Mouse (Mus musculus) CH12.LX (cell line): ENCODE results near the gene Ufd1. TPM values are rescaled to one million over a fixed set of nuclear protein-coding genes. Genes with fewer than 3 reads are reported as not detected.
A peak's percentile ranks its signal among the peaks of the same experiment; 100 is the strongest.

ENCODE experiments used
- DNase-seq: peaks from one replicate; pipeline ENCODE4 v3.0.0-alpha.2; 2013; ENCODE audit errors: extremely low read depth
- H3K27ac ChIP-seq: 2 replicates; pipeline ENCODE4 v1.5.1; 2012; ENCODE audit warnings: low read depth, mild to moderate bottlenecking, control low read depth, moderate library complexity; ENCODE audit not compliant: insufficient read depth
- H3K27me3 ChIP-seq: replicated peaks from 2 replicates; pipeline ENCODE3; 2012; ENCODE audit warnings: inconsistent platforms
- H3K36me3 ChIP-seq, 2 experiments: replicated peaks in 1 of 2; 2 replicates each; pipeline versions ENCODE3 to v1.6.1; 2012; ENCODE audit warnings: inconsistent platforms in 1 of 2, low read length in 1 of 2, mild to moderate bottlenecking in 1 of 2, mixed read lengths in 1 of 2, moderate library complexity in 1 of 2; ENCODE audit not compliant: control insufficient read depth in 1 of 2, insufficient read depth in 1 of 2
- H3K4me1 ChIP-seq, 2 experiments: 2 replicates each; pipeline ENCODE4 v1.6.1; 2012; ENCODE audit warnings: inconsistent platforms in 1 of 2, moderate library complexity in 1 of 2; ENCODE audit not compliant: insufficient read depth in 2 of 2, control insufficient read depth in 1 of 2
- H3K4me2 ChIP-seq: 2 replicates; pipeline ENCODE4 v1.6.1; 2012; ENCODE audit warnings: low read depth, mild to moderate bottlenecking, control low read depth; ENCODE audit not compliant: poor library complexity, insufficient read depth, severe bottlenecking
- H3K4me3 ChIP-seq, 3 experiments: fragments of 150-350 bp in 1 of 3; sonication (generic) in 1 of 3; replicated peaks in 1 of 3; 2 replicates each; pipeline versions ENCODE3 to v1.5.1; 2011 to 2012; ENCODE audit warnings: low read depth in 2 of 3, low read length in 2 of 3, mild to moderate bottlenecking in 2 of 3, moderate library complexity in 2 of 3, control low read depth in 1 of 3, improper control_type of control experiment in 1 of 3, inconsistent platforms in 1 of 3, mixed read lengths in 1 of 3; ENCODE audit not compliant: poor library complexity in 1 of 3
- H3K79me2 ChIP-seq: replicated peaks from 2 replicates; pipeline ENCODE4 v1.6.1; 2012; ENCODE audit warnings: mild to moderate bottlenecking, moderate library complexity; ENCODE audit not compliant: control insufficient read depth, poor library complexity, insufficient read depth, severe bottlenecking; ENCODE audit errors: extremely low read depth
- H3K9ac ChIP-seq: 2 replicates; pipeline ENCODE4 v1.6.1; 2012; ENCODE audit warnings: low read depth, mild to moderate bottlenecking, control low read depth, moderate library complexity; ENCODE audit not compliant: insufficient read depth
- H3K9me3 ChIP-seq: replicated peaks from 2 replicates; pipeline ENCODE3; 2012; ENCODE audit warnings: low read length, inconsistent platforms, mixed read lengths
- BHLHE40 ChIP-seq: IDR thresholded peaks from 2 replicates; pipeline ENCODE4 v1.6.1; 2011; ENCODE audit warnings: mild to moderate bottlenecking, low read depth, low read length, improper control_type of control experiment
- CHD1 ChIP-seq: IDR thresholded peaks from 2 replicates; pipeline ENCODE4 v1.6.1; 2012; ENCODE audit warnings: low read depth, low read length, improper control_type of control experiment, inconsistent platforms
- CTCF ChIP-seq, 2 experiments: IDR thresholded peaks in 1 of 2; conservative IDR thresholded peaks in 1 of 2; 2 replicates each; pipeline ENCODE4 v1.5.1; 2011 to 2012; ENCODE audit warnings: low read depth in 2 of 2, low read length in 2 of 2, improper control_type of control experiment in 1 of 2, inconsistent platforms in 1 of 2, mild to moderate bottlenecking in 1 of 2, moderate library complexity in 1 of 2
- ELF1 ChIP-seq: IDR thresholded peaks from 2 replicates; pipeline ENCODE4 v1.6.1; 2014; ENCODE audit warnings: low read depth, mild to moderate bottlenecking, inconsistent platforms, low read length, improper control_type of control experiment
- EP300 ChIP-seq: IDR thresholded peaks from 2 replicates; pipeline ENCODE4 v1.6.1; 2011; ENCODE audit warnings: low read length, improper control_type of control experiment
- ETS1 ChIP-seq: conservative IDR thresholded peaks from 2 replicates; pipeline ENCODE4 v1.6.1; 2012; ENCODE audit warnings: low read depth, mild to moderate bottlenecking, inconsistent platforms, low read length, improper control_type of control experiment, moderate library complexity
- GABPA ChIP-seq: IDR thresholded peaks from 2 replicates; pipeline ENCODE4 v1.6.1; 2012; ENCODE audit warnings: low read depth, low read length, improper control_type of control experiment, inconsistent platforms; ENCODE audit not compliant: insufficient replicate concordance
- HCFC1 ChIP-seq: IDR thresholded peaks from 2 replicates; pipeline ENCODE4 v1.6.1; 2012; ENCODE audit warnings: low read depth, mild to moderate bottlenecking, inconsistent platforms, low read length, improper control_type of control experiment
- IRF4 ChIP-seq: IDR thresholded peaks from 2 replicates; pipeline ENCODE4 v1.6.1; 2014; ENCODE audit warnings: low read depth, mild to moderate bottlenecking, inconsistent platforms, low read length, improper control_type of control experiment
- KAT2A ChIP-seq: IDR thresholded peaks from 2 replicates; pipeline ENCODE4 v1.6.1; 2012; ENCODE audit warnings: low read length, improper control_type of control experiment, inconsistent platforms; ENCODE audit not compliant: insufficient replicate concordance
- MAX ChIP-seq: IDR thresholded peaks from 2 replicates; pipeline ENCODE4 v1.6.1; 2011; ENCODE audit warnings: low read length, improper control_type of control experiment
- MEF2A ChIP-seq: IDR thresholded peaks from 2 replicates; pipeline ENCODE4 v1.6.1; 2014; ENCODE audit warnings: low read depth, mild to moderate bottlenecking, inconsistent platforms, low read length, improper control_type of control experiment, borderline replicate concordance
- MYC ChIP-seq: IDR thresholded peaks from 2 replicates; pipeline ENCODE4 v1.6.1; 2011; ENCODE audit warnings: low read depth, mild to moderate bottlenecking, improper control_type of control experiment, low read length
- NRF1 ChIP-seq: IDR thresholded peaks from 2 replicates; pipeline ENCODE4 v1.6.1; 2014; ENCODE audit warnings: low read depth, mild to moderate bottlenecking, inconsistent platforms, low read length, improper control_type of control experiment, moderate library complexity
- POLR2A ChIP-seq: IDR thresholded peaks from 2 replicates; pipeline ENCODE4 v1.6.1; 2011; ENCODE audit warnings: low read depth, mild to moderate bottlenecking, improper control_type of control experiment, low read length
- POLR2AphosphoS2 ChIP-seq: IDR thresholded peaks from 2 replicates; pipeline ENCODE4 v1.6.1; 2011; ENCODE audit warnings: low read depth, low read length, improper control_type of control experiment
- RAD21 ChIP-seq: IDR thresholded peaks from 2 replicates; pipeline ENCODE4 v1.6.1; 2011; ENCODE audit warnings: low read depth, mild to moderate bottlenecking, low read length, improper control_type of control experiment, moderate library complexity
- RCOR1 ChIP-seq: conservative IDR thresholded peaks from 2 replicates; pipeline ENCODE4 v1.6.1; 2012; ENCODE audit warnings: low read depth, mild to moderate bottlenecking, inconsistent platforms, low read length, improper control_type of control experiment
- SIN3A ChIP-seq: IDR thresholded peaks from 2 replicates; pipeline ENCODE4 v1.6.1; 2012; ENCODE audit warnings: low read length, improper control_type of control experiment, inconsistent platforms
- SMC3 ChIP-seq: IDR thresholded peaks from 2 replicates; pipeline ENCODE4 v1.6.1; 2011; ENCODE audit warnings: low read depth, low read length, improper control_type of control experiment
- TBP ChIP-seq: conservative IDR thresholded peaks from 2 replicates; pipeline ENCODE4 v1.6.1; 2011; ENCODE audit warnings: low read depth, low read length, improper control_type of control experiment
- USF1 ChIP-seq: IDR thresholded peaks from 2 replicates; pipeline ENCODE4 v1.6.1; 2014; ENCODE audit warnings: low read depth, mild to moderate bottlenecking, inconsistent platforms, low read length, improper control_type of control experiment
- ZKSCAN1 ChIP-seq: IDR thresholded peaks from 2 replicates; pipeline ENCODE4 v1.6.1; 2012; ENCODE audit warnings: low read depth, inconsistent platforms, low read length, improper control_type of control experiment, borderline replicate concordance
- ZMIZ1 ChIP-seq: IDR thresholded peaks from 2 replicates; pipeline ENCODE4 v1.6.1; 2012; ENCODE audit warnings: low read depth, mild to moderate bottlenecking, inconsistent platforms, low read length, improper control_type of control experiment
- dilution Hi-C: fragments of 300-500 bp; cut with MboI; formaldehyde crosslinking; loops from 2 replicates; pipeline ENCODE4 v1.14.3; 2020; ENCODE audit warnings: low sequenced_read_pairs; ENCODE audit not compliant: extremely low pct_unique_long_range_greater_than_20kb, extremely low pct_ligation_motif_present
- in situ Hi-C: fragments of 300-500 bp; cut with MboI; formaldehyde crosslinking; loops from 3 replicates; pipeline ENCODE4 v1.14.3; 2019; ENCODE audit warnings: low sequenced_read_pairs, low pct_ligation_motif_present, low pct_unique_long_range_greater_than_20kb, mixed read lengths
- polyA plus RNA-seq: library from polyadenylated mRNA; unstranded; fragments of >175 nt; gene quantifications from 2 replicates; pipeline ENCODE4 v1.2.1, GENCODE M21; 2012; ENCODE audit warnings: low read depth; ENCODE audit not compliant: insufficient read length
- total RNA-seq, 2 experiments: library from RNA; depleted of rRNA; stranded (reverse); fragments of 300-350 nt in 1 of 2; fragments of >200 nt in 1 of 2; gene quantifications; 2 replicates each; pipeline ENCODE4 v1.2.3; 2012 to 2014

Ufd1 gene
- total and polyA plus RNA-seq, 3 experiments = 43.6 to 80.8 (median 62.6) TPM

GRCm38 (mm10) chr16:18833486-18833885, 21.9 kb downstream of the Ufd1 start:
- Histone ChIP-seq H3K4me1 (peaks cover 5 to 15% of the 10 kb centered on the region in 2 experiments), H3K27me3 (no peaks in the 10 kb centered on the region), H3K9ac (no peak overlapping the region), H3K27ac (no peak overlapping the region), H3K4me3 (no peak overlapping the region), H3K4me2 (no peak overlapping the region), H3K9me3 (no peaks in the 10 kb centered on the region), H3K36me3 (peaks cover 53 to 79% of the 10 kb centered on the region in 2 experiments), H3K79me2 (peaks cover 20% of the 10 kb centered on the region)
- in situ Hi-C loops (no loop called here), dilution Hi-C loops (no loop called here)
- no peak for DNase-seq
- TF ChIP-seq CTCF (conservative IDR thresholded peaks at IDR 0.05 in 1 of 2, IDR thresholded peaks at IDR 0.05 in 1 of 2; ENCODE audit: low read depth in 2 of 2, low read length in 2 of 2) (peak in 1 of 2 experiments; percentile 43; a peak in 2 of 4 replicates), BHLHE40 (no peak), ELF1 (no peak), ETS1 (no peak), TBP (no peak), KAT2A (no peak)

DNA sequence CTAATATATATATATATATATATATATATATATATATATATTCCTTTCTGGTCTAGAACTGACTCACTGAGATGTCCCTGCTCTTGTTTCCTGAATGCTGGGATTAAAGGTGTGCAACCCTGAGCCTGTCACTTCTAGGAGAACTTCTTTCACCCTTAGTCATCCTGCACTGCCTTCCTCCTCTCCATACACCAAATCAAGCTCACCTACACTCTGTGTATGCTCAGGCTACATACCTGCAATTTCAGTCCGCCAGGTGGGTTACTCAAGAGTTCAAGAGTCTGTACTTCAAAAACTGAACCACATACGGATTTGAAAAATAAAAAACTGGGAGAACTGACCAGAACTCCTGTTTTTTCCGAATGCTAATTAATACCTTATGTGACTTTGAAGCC, 24.5 kb downstream of the Ufd1 start:
- Histone ChIP-seq H3K9ac (no peak overlapping the region), H3K27ac (no peak overlapping the region), H3K27me3 (no peaks in the 10 kb centered on the region), H3K79me2 (peaks cover 20% of the 10 kb centered on the region), H3K4me1 (peaks cover 5 to 22% of the 10 kb centered on the region in 2 experiments), H3K4me2 (peak overlapping the region; percentile 53), H3K4me3 (peak overlapping the region in 2 of 3 experiments; percentile 68 to 96), H3K9me3 (no peaks in the 10 kb centered on the region), H3K36me3 (peaks cover 47 to 73% of the 10 kb centered on the region in 2 experiments)
- in situ Hi-C loops (no loop called here), dilution Hi-C loops (no loop called here)
- TF ChIP-seq POLR2A (no peak), SIN3A (no peak)
- no peak for DNase-seq

GRCm38 (mm10) chr16:18836468-18837208, 25.1 kb downstream of the Ufd1 start, which contains the start of the genes 2510002D24Rik and Gm28539:
Gene 2510002D24Rik (plus strand): TSS chr16:18836578.
Gene Gm28539 (plus strand): TSS chr16:18836584.
- peak; percentile 98 for DNase-seq
- Histone ChIP-seq H3K79me2 (peaks cover 20% of the 10 kb centered on the region), H3K9ac (peak within 1 kb of the TSS; percentile 51), H3K4me2 (peak within 1 kb of the TSS; percentile 57), H3K9me3 (no peaks in the 10 kb centered on the region), H3K27me3 (no peaks in the 10 kb centered on the region), H3K36me3 (peaks cover 46 to 72% of the 10 kb centered on the region in 2 experiments), H3K4me3 (peak within 1 kb of the TSS; percentile 68 to 96 (median 87)), H3K27ac (peak within 1 kb of the TSS; percentile 65), H3K4me1 (peaks cover 5 to 22% of the 10 kb centered on the region in 2 experiments)
- dilution Hi-C loops = no loop called here
- in situ Hi-C loops = no loop called here
- peak; percentile 87 for TF ChIP-seq TBP
- peak; percentile 72 for TF ChIP-seq ELF1
- TF ChIP-seq ETS1 = no peak
- TF ChIP-seq MAX = peak; percentile 32
- no peak for TF ChIP-seq SMC3
- TF ChIP-seq USF1 = no peak
- TF ChIP-seq MEF2A = no peak
- TF ChIP-seq GABPA = no peak
- peak; percentile 59; the same call in 1 of the 2 replicates for TF ChIP-seq SIN3A
- TF ChIP-seq HCFC1 = peak; percentile 71
- TF ChIP-seq KAT2A = 0 out of 2 replicates have a peak, but pooled peaks have one; percentile 44
- no peak for TF ChIP-seq EP300
- peak; percentile 24; the same call in 1 of the 2 replicates for TF ChIP-seq NRF1
- peak; percentile 74 for TF ChIP-seq ZMIZ1
- TF ChIP-seq ZKSCAN1 = no peak
- TF ChIP-seq MYC = peak; percentile 76
- TF ChIP-seq CHD1 = peak; percentile 82
- no peak for TF ChIP-seq RCOR1
- TF ChIP-seq RAD21 = no peak
- TF ChIP-seq IRF4 = 0 out of 2 replicates have a peak, but pooled peaks have one; percentile 34
- peak; percentile 97 for TF ChIP-seq POLR2AphosphoS2
